ENCODE assay signal across 24 mouse cellular contexts in genomic region chr4:118033026-118033425, GRCm38 (mm10).
DNase-seq lines count a peak whose midpoint lies in the region; ATAC-seq and TF ChIP-seq lines count a peak whose summit lies in the region.
"Had no signal": no experiment of that assay in that cellular context is flagged by ENCODE, and none has a peak within 500 bp of the region (broad histone marks: within the 10 kb centered on the region; RNA-seq: fewer than 3 reads in every experiment).

No protein-coding gene starts in this region.

- H3K9ac ChIP-seq in kidney, embryonic 15.5 days: no peak overlapping the region
- no peak overlapping the region for H3K9ac ChIP-seq in lung, postnatal 0 days (replicated peaks; ENCODE audit: low read depth)
- H3K9ac ChIP-seq: forebrain, embryonic 13.5 days; heart, embryonic 12.5 days; heart, embryonic 15.5 days; hindbrain, embryonic 13.5 days had no signal

- H3K4me1 ChIP-seq in kidney, embryonic 15.5 days: peaks cover 33% of the 10 kb centered on the region
- H3K4me1 ChIP-seq in lung, postnatal 0 days (ENCODE audit: insufficient read depth, low read depth, low read length): peaks cover 6% of the 10 kb centered on the region
- H3K4me1 ChIP-seq in lung, adult 2 months (ENCODE audit: control insufficient read depth, insufficient read depth, low read length): peaks cover 8% of the 10 kb centered on the region

- TF ChIP-seq POLR2A in lung, adult 2 months (IDR thresholded peaks at IDR 0.05; ENCODE audit: borderline replicate concordance, extremely low read depth, low read depth, low read length): no peak

- H3K27me3 ChIP-seq in kidney, embryonic 15.5 days: no peaks in the 10 kb centered on the region
- H3K27me3 ChIP-seq in lung, postnatal 0 days (replicated peaks; ENCODE audit: insufficient read depth, low read length): no peaks in the 10 kb centered on the region
- H3K27me3 ChIP-seq: forebrain, embryonic 13.5 days; heart, embryonic 12.5 days; heart, embryonic 15.5 days; hindbrain, embryonic 13.5 days had no signal

- H3K36me3 ChIP-seq in kidney, embryonic 15.5 days: no peaks in the 10 kb centered on the region
- no peaks in the 10 kb centered on the region for H3K36me3 ChIP-seq in lung, postnatal 0 days (ENCODE audit: insufficient read depth, low read length)
- H3K36me3 ChIP-seq: heart, embryonic 15.5 days; hindbrain, embryonic 10.5 days; hindbrain, embryonic 13.5 days had no signal

- no peak for ATAC-seq in kidney, embryonic 15.5 days (replicated peaks; ENCODE audit: low FRiP score)
- no peak for ATAC-seq in lung, postnatal 0 days
- ATAC-seq: activated CD4-positive, CD25-positive, alpha-beta regulatory T cell, adult 4 months; forebrain, embryonic 13.5 days; forebrain, embryonic 16.5 days had no signal

- 77% methylated on average over 5 of the region's 5 CpGs for WGBS in kidney, embryonic 15.5 days
- 68% methylated on average over 5 of the region's 5 CpGs for WGBS in lung, postnatal 0 days
- WGBS in lung, adult 2 months: 85% methylated on average over 5 of the region's 5 CpGs

- H3K9me3 ChIP-seq in kidney, embryonic 15.5 days (replicated peaks): no peaks in the 10 kb centered on the region
- H3K9me3 ChIP-seq in lung, postnatal 0 days (ENCODE audit: low read length): no peaks in the 10 kb centered on the region
- H3K9me3 ChIP-seq: forebrain, embryonic 10.5 days; forebrain, embryonic 13.5 days; heart, embryonic 12.5 days; heart, embryonic 15.5 days; hindbrain, embryonic 10.5 days; hindbrain, embryonic 13.5 days had no signal

- no peak overlapping the region for H3K4me2 ChIP-seq in kidney, embryonic 15.5 days
- H3K4me2 ChIP-seq in lung, postnatal 0 days (replicated peaks; ENCODE audit: low read depth, low read length): no peak overlapping the region
- H3K4me2 ChIP-seq: forebrain, embryonic 13.5 days; heart, embryonic 12.5 days; heart, embryonic 15.5 days; hindbrain, embryonic 13.5 days had no signal

- H3K27ac ChIP-seq in kidney, embryonic 15.5 days: no peak overlapping the region
- H3K27ac ChIP-seq in lung, postnatal 0 days (ENCODE audit: low read length): no peak overlapping the region
- H3K27ac ChIP-seq: forebrain, embryonic 10.5 days; forebrain, embryonic 13.5 days; heart, embryonic 15.5 days; hindbrain, embryonic 10.5 days; hindbrain, embryonic 13.5 days had no signal

- peak; percentile 59 for DNase-seq in heart, adult 11 months
- DNase-seq in heart, adult 8-10 months (ENCODE audit: low spot score): no peak
- DNase-seq in kidney, adult 9 months: peak; percentile 63
- DNase-seq in lung, postnatal 0 days (ENCODE audit: low spot score): no peak
- no peak for DNase-seq in lung, adult 2 months
- DNase-seq in cerebellum, adult 9-11 months: no peak
- DNase-seq: adrenal gland, adult 8-10 months; adrenal gland, postnatal 25 days; cerebellum, adult 11-12 months; cerebellum, adult 8-10 months; cerebellum, postnatal 14 days; gastrocnemius, postnatal 10 days; gastrocnemius, postnatal 36 days; heart, postnatal 10 days; heart, postnatal 36 days had no signal

- H3K4me3 ChIP-seq in kidney, embryonic 15.5 days (replicated peaks): no peak overlapping the region
- no peak overlapping the region for H3K4me3 ChIP-seq in lung, postnatal 0 days (ENCODE audit: low read depth, low read length)
- no peak overlapping the region for H3K4me3 ChIP-seq in lung, adult 2 months (replicated peaks; ENCODE audit: extremely low read depth, low read depth, low read length)
- H3K4me3 ChIP-seq: forebrain, embryonic 10.5 days; forebrain, embryonic 13.5 days; heart, embryonic 12.5 days; heart, embryonic 15.5 days; hindbrain, embryonic 10.5 days; hindbrain, embryonic 13.5 days had no signal

- TF ChIP-seq CTCF in lung, postnatal 0 days (IDR thresholded peaks at IDR 0.05): peak; percentile 22; the same call in 1 of the 2 replicates
- no peak for TF ChIP-seq CTCF in lung, adult 2 months (IDR thresholded peaks at IDR 0.05; ENCODE audit: insufficient read depth, low read length)

- TF ChIP-seq EP300 in lung, postnatal 0 days (IDR thresholded peaks at IDR 0.05): no peak

Comparison
In these comparisons a context has a peak if more than half of its experiments do, and no peak if none do; other contexts are left out.
1. DNase-seq: peak in heart, adult 11 months (single experiment) and kidney, adult 9 months (single experiment); none in heart, adult 8-10 months (single experiment), lung, postnatal 0 days (single experiment), lung, adult 2 months (single experiment) and cerebellum, adult 9-11 months (single experiment).